Mouse (Mus musculus): ENCODE measurements around the gene Egfem1.

GRCm38 (mm10) chr3:29619586-29619985 is 537.8 kb downstream of the Egfem1 start:
- TF ChIP-seq CTCF (IDR thresholded peaks at IDR 0.05; ENCODE audit: low read depth, low read length) (no peak), POLR2A (IDR thresholded peaks at IDR 0.05; ENCODE audit: borderline replicate concordance, low read depth, low read length) (no peak)

Data from bone marrow macrophage, adult 2 months (primary cell).